Mouse (Mus musculus) urinary bladder, adult 18-20 months (tissue): ENCODE results near the gene Gm21860.
"Not testable (repeated sequence)": the region's sequence is repeated elsewhere in the genome, so short reads cannot be mapped to it uniquely, and the experiment has no call there.

Source experiments
- DNase-seq, 2 experiments: peaks; one replicate each; pipeline ENCODE4 v3.0.0; 2022; ENCODE audit warnings: low spot score in 2 of 2, mixed read lengths in 2 of 2

The Gm21860 gene

DNA sequence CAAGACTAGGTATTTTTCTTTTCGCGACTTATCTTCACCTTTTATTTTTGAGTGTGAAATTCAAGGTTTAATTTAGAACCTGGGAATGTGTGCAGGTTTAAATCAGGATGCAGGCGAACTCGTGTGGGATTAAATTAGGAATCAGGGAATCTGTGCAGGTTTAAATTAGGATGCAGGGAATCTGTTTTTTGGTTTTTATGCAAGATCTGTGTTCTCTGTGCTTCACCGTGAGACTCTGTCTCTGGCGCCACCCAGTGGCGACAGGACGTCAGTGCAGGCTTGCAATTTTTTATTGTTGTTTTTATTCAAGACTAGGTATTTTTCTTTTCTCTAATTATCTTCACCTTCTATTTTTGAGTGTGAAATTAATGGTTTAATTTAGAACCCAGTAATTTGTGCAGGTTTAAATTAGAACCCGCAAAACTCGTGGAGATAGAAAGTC lies 22.5 kb downstream of the Gm21860 start:
- not testable (repeated sequence) for DNase-seq

DNA sequence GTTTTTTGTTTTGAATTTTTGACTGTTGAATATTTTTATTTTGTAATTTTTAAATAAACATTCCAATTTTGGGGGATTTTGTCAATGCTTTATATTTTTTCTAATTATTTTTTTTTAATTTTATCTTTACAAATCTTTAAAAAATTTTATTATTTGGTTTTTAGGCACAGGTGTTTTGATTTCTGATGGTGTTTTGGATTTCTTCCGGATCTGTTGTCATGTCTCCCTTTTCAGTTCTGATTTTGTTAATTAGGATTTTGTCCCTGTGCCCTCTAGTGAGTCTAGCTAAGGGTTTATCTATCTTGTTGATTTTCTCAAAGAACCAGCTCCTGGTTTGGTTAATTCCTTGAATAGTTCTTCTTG lies 23.0 kb downstream of the Gm21860 start:
- DNase-seq = not testable (repeated sequence)

DNA sequence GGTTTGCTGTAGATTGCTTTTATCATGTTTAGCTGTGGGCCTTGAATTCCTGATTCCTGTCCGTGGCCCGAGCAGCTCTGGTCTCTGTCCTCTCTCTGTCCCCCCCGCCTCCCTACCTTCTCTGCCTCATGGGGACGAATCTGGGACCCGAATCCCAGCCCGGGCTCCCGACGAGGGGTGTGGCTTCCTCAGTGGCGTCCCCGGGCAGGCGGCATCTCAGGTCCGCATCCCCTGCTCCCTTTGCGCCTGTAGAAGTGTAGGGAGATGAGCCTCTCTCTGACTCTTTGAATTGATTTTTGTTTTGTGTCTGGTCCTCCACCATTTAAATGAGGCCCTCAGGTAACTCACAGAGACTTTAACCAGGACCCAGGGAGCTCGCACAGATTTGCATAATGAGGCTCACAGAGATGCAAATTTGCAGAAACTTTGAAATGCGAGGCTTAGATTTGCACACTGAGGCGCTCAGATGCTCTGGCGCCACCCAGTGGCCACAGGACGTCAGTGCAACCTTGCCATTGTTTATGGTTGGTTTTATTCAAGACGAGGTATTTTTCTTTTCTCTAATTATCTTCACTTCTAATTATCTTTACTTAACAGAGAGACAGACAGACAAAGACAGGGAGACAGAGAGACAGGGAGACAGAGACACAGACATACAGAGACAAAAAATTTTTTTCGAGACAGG lies 23.6 kb downstream of the Gm21860 start:
- DNase-seq = not testable (repeated sequence)

DNA sequence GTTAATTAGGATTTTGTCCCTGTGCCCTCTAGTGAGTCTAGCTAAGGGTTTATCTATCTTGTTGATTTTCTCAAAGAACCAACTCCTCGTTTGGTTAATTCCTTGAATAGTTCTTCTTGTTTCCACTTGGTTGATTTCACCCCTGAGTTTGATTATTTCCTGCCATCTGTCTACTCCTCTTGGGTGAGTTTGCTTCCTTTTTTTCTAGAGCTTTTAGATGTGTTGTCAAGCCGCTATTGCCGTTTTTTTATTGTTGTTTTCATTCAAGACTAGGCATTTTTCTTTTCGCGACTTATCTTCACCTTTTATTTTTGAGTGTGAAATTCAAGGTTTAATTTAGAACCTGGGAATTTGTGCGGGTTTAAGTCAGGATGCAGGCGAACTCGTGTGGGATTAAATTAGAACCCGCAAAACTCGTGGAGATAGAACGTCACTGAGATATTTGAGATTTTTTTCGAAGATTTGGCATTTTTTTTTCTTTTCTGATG lies 24.8 kb downstream of the Gm21860 start:
- not testable (repeated sequence) for DNase-seq

DNA sequence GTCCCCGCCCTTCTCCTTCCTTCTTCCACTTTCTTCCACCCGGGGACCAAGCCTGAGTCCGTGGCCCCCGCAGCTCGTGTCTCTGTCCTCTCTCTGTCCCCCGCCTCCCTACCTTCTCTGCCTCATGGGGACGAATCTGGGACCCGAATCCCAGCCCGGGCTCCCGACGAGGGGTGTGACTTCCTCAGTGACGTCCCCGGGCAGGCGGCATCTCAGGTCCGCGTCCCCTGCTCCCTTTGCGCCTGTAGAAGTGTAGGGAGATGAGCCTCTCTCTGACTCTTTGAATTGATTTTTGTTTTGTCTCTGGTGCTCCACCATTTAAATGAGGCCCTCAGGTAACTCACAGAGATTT lies 25.7 kb downstream of the Gm21860 start:
- not testable (repeated sequence) for DNase-seq

DNA sequence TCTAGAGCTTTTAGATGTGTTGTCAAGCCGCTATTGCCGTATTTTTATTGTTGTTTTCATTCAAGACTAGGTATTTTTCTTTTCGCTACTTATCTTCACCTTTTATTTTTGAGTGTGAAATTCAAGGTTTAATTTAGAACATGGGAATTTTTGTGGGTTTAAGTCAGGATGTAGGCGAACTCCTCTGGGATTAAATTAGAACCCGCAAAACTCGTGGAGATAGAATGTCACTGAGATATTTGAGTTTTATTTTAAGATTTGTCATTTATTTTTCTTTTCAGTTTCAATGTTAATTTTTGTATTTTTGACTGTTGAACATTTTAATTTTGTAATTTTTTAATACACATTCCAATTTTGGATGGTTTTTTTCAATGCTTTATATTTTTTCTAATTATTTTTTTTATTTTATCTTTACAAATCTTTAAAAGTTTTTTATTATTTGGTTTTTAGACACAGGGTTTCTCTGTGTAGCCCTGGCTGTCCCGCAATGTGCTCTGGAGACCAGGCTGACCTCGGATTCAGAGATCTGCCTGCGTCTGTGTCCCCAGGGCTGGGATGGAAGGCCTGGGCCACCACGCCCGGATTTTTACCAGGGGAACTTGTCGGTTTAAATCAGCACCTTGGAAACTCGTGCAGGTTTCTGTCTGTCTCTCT lies 26.2 kb downstream of the Gm21860 start:
- DNase-seq = not testable (repeated sequence)

DNA sequence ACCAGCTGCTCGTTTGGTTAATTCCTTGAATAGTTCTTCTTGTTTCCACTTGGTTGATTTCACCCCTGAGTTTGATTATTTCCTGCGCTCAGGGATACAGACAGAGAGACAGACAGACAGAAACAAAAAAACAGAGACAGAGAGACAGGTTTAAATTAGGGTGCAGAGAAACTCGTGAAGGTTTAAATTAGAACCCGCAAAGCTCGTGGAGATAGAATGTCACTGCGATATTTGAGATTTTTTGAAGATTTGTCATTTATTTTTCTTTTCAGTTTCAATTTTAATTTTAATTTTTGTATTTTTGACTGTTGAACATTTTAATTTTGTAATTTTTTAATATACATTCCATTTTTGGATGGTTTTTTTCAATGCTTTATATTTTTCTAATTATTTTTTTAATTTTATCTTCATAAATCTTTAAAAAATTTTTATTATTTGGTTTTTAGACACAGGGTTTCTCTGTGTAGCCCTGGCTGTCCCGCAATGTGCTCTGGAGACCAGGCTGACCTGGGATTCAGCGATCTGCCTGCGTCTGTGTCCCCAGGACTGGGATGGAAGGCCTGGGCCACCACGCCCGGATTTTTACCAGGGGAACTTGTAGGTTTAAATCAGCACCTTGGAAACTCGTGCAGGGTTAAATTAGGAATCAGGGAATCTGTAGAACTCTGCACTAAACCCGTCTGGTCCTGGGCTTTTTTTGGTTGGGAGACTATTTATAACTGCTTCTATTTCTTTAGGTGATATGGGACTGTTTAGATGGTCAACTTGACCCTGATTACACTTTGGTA lies 27.3 kb downstream of the Gm21860 start:
- not testable (repeated sequence) for DNase-seq

DNA sequence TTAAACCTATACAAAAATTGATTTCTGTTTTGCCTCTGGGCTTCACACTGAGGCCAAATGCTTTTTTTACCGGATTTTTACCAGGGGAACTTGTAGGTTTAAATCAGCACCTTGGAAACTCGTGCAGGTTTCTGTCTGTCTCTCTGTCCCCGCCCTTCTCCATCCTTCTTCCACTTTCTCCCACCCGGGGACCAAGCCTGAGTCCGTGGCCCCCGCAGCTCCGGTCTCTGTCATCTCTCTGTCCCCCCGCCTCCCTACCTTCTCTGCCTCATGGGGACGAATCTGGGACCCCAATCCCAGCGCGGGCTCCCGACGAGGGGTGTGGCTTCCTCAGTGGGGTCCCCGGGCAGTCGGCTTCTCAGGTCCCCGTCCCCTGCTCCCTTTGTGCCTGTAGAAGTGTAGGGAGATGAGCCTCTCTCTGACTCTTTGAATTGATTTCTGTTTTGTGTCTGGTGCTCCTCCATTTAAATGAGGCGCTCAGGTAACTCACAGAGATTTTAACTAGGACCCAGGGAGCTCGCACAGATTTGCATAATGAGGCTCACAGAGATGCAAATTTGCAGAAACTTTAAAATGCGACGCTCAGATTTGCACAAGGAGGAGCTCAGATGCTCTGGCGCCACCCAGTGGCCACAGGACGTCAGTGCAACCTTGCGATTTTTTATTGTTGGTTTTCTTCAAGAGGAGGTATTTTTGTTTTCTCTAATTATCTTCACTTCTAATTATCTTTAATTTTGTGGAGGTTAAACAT lies 28.7 kb downstream of the Gm21860 start:
- not testable (repeated sequence) for DNase-seq

DNA sequence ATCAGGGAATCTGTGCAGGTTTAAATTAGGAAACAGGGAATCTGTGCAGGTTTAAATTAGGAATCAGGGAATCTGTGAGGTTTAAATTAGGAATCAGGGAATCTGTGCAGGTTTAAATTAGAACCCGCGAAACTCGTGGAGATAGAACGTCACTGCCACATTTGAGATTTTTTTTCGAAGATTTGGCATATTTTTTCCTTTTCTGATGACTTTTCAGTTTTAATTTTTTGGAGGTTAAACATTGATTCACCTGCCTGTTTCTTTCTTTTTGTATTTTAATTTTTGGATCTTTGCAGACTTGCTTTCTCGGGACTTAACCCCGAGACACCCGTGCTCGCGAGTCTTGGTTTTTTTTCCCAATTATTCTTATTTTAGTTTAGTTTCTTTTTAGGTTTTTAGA lies 29.5 kb downstream of the Gm21860 start:
- DNase-seq = not testable (repeated sequence)

DNA sequence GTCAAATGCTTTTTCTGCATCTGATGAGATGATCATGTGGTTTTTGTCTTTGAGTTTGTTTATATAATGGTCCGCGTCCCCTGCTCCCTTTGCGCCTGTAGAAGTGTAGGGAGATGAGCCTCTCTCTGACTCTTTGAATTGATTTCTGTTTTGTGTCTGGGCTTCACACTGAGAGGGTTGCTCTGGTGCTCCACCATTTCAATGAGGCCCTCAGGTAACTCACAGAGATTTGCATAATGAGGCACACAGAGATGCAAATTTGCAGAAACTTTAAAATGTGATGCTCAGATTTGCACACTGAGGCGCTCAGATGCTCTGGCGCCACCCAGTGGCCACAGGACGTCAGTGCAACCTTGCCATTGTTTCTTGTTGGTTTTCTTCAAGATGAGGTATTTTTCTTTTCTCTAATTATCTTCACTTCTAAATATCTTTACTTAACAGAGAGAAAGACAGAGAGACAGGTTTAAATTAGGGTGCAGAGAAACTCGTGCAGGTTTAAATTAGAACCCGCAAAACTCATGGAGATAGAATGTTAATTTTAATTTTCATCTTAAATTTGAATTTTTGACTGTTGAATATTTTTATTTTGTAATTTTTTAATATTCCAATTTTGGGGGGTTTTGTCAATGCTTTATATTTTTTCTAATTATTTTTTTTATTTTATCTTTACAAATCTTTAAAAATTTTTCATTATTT lies 30.5 kb downstream of the Gm21860 start:
- not testable (repeated sequence) for DNase-seq

DNA sequence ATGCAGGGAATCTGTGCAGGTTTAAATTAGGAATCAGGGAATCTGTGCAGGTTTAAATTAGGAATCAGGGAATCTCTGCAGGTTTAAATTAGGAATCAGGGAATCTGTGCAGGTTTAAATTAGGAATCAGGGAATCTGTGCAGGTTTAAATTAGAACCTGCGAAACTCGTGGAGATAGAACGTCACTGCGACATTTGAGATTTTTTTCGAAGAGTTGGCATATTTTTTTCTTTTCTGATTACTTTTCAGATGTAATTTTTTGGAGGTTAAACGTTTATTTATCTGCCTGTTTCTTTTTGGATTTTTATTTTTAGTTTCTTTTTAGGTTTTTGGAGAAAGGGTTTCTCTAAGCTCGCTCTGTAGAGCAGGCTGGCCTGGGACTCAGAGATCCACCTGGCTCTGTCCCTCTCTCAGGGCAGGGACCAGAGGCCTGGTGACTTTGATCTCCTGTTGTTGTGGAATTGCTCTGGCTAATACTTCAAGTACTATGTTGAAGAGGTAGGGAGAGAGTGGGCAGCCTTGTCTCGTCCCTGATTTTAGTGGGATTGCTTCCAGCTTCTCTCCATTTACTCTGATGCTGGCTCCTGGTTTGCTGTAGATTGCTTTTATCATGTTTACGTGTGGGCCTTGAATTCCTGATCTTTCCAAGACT lies 31.2 kb downstream of the Gm21860 start:
- DNase-seq = peak in 1 of 2 experiments; percentile 54

DNA sequence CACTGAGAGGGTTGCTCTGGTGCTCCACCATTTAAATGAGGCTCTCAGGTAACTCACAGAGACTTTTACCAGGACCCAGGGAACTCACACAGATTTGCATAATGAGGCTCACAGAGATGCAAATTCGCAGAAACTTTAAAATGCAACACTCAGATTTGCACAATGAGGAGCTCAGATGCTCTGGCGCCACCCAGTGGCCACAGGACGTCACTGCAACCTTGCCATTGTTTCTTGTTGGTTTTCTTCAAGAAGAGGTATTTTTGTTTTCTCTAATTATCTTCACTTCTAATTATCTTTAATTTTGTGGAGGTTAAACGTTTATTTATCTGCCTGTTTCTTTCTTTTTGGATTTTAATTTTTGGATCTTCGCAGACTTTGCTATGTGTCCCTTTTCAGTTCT lies 34.1 kb downstream of the Gm21860 start:
- not testable (repeated sequence) for DNase-seq

DNA sequence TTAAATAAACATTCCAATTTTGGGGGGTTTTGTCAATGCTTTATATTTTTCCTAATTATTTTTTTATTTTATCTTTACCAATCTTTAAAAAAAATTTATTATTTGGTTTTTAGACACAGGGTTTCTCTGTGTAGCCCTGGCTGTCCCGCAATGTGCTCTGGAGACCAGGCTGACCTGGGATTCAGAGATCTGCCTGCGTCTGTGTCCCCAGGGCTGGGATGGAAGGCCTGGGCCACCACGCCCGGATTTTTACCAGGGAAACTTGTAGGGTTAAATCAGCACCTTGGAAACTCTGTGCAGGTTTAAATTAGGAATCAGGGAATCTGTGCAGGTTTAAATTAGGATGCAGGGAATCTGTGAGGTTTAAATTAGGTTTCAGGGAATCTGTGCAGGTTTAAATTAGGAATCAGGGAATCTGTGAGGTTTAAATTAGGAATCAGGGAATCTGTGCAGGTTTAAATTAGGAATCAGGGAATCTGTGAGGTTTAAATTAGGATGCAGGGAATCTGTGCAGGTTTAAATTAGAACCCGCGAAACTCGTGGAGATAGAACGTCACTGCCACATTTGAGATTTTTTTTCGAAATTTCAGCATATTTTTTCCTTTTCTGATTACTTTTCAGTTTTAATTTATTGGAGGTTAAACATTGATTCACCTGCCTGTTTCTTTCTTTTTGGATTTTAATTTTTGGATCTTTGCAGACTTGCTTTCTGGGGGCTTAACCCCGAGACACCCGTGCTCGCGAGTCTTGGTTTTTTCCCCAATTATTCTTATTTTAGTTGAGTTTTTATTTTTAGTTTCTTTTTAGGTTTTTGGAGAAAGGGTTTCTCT lies 35.0 kb downstream of the Gm21860 start:
- not testable (repeated sequence) for DNase-seq

DNA sequence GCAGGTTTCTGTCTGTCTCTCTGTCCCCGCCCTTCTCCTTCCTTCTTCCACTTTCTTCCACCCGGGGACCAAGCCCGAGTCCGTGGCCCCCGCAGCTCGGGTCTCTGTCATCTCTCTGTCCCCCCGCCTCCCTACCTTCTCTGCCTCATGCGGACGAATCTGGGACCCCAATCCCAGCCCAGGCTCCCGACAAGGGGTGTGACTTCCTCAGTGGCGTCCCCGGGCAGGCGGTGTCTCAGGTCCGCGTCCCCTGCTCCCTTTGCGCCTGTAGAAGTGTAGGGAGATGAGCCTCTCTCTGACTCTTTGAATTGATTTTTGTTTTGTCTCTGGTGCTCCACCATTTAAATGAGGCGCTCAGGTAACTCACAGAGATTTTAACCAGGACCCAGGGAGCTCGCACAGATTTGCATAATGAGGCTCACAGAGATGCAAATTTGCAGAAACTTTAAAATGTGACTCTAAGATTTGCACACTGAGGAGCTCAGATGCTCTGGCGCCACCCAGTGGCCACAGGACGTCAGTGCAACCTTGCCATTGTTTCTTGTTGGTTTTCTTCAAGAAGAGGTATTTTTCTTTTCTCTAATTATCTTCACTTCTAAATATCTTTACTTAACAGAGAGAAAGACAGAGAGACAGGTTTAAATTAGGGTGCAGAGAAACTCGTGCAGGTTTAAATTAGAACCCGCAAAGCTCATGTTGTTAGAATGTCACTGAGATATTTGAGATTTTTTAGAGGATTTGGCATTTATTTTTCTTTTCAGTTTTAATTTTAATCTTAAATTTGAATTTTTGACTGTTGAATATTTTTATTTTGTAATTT lies 35.8 kb downstream of the Gm21860 start:
- peak in 1 of 2 experiments; percentile 69 for DNase-seq

DNA sequence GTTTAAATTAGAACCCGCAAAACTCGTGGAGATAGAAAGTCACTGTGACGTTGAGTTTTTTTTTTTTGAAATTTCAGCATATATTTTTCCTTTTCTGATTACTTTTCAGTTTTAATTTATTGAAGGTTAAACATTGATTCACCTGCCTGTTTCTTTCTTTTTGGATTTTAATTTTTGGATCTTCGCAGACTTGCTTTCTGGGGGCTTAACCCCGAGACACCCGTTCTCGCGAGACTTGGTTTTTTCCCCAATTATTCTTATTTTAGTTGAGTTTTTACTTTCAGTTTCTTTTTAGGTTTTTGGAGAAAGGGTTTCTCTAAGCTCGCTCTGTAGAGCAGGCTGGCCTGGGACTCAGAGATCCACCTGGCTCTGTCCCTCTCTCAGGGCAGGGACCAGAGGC lies 36.6 kb downstream of the Gm21860 start:
- DNase-seq = not testable (repeated sequence)

DNA sequence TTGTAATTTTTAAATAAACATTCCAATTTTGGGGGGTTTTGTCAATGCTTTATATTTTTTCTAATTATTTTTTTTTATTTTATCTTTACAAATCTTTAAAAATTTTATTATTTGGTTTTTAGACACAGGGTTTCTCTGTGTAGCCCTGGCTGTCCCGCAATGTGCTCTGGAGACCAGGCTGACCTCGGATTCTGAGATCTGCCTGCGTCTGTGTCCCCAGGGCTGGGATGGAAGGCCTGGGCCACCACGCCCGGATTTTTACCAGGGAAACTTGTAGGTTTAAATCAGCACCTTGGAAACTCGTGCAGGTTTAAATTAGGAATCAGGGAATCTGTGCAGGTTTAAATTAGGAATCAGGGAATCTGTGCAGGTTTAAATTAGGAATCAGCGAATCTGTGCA lies 37.1 kb downstream of the Gm21860 start:
- not testable (repeated sequence) for DNase-seq
